Mouse (Mus musculus) liver, embryonic 12.5 days (tissue): ENCODE data around the gene Tm4sf5. TPM values are rescaled to one million over a fixed set of nuclear protein-coding genes. Genes with fewer than 3 reads are reported as not detected.
"Not testable (repeated sequence)": the region's sequence is repeated elsewhere in the genome, so short reads cannot be mapped to it uniquely, and the experiment has no call there.

Experiments used
- ATAC-seq: fragments of 200-750 bp; cut with Nextera tagmentation; 2 replicates; pipeline ENCODE4 v1.8.0; 2017; ENCODE audit warnings: moderate number of reproducible peaks, mild to moderate bottlenecking, moderate library complexity
- H3K27ac ChIP-seq: fragments of 300-500 bp; sonication (generic); 2 replicates; pipeline ENCODE4 v1.5.1; 2016; ENCODE audit warnings: mild to moderate bottlenecking
- H3K27me3 ChIP-seq: fragments of 300-500 bp; sonication (generic); replicated peaks from 2 replicates; pipeline ENCODE4 v1.6.1; 2016; ENCODE audit warnings: mild to moderate bottlenecking, moderate library complexity
- H3K36me3 ChIP-seq: fragments of 300-500 bp; sonication (generic); 2 replicates; pipeline ENCODE4 v1.6.1; 2016; ENCODE audit warnings: mild to moderate bottlenecking, moderate library complexity
- H3K4me1 ChIP-seq: fragments of 300-500 bp; sonication (generic); 2 replicates; pipeline ENCODE4 v1.6.1; 2016
- H3K4me2 ChIP-seq: fragments of 300-500 bp; sonication (generic); 2 replicates; pipeline ENCODE4 v1.6.1; 2016; ENCODE audit warnings: mild to moderate bottlenecking, moderate library complexity
- H3K4me3 ChIP-seq: fragments of 300-500 bp; sonication (generic); 2 replicates; pipeline ENCODE4 v1.5.1; 2016; ENCODE audit warnings: mild to moderate bottlenecking, moderate library complexity
- H3K9ac ChIP-seq: fragments of 300-500 bp; sonication (generic); 2 replicates; pipeline ENCODE4 v1.6.1; 2016; ENCODE audit warnings: mild to moderate bottlenecking, moderate library complexity
- H3K9me3 ChIP-seq: fragments of 300-500 bp; sonication (generic); replicated peaks from 2 replicates; pipeline ENCODE4 v1.6.1; 2016; ENCODE audit warnings: mild to moderate bottlenecking, moderate library complexity
- WGBS: fragments of 180-500 bp; shearing (Covaris S2); methylation state at CpG from one replicate; pipeline ENCODE4 v1.1.7; 2016; ENCODE audit not compliant: insufficient replicate concordance; 5-methylcytosine and 5-hydroxymethylcytosine counted together
- polyA plus RNA-seq: library from polyadenylated mRNA; unstranded; fragments of >200 nt; fragmentation: Nextera tagmentation; extraction: Ambion mirVana; gene quantifications from 2 replicates; pipeline ENCODE4 v1.2.1, GENCODE M21; 2016

Tm4sf5 gene
- polyA plus RNA-seq, 1 experiment from 2014 or later = 2.9 TPM

DNA sequence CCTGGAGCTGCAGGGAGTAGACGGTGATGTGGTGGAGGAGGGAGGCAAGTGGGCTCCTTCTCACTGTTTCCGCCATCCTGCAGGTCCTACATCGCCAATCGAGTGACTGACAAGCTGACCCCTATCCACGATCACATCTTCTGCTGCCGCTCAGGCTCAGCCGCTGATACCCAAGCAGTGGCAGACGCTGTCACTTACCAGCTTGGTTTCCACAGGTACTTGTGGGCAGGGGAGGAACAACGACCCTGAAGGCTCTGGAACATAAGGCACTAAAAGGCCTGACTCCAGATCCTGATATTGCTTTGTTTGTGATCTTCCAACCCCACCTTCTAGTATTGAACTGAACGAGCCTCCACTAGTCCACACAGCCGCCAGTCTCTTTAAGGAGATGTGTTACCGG lies 21.2 kb downstream of the Tm4sf5 start:
- Histone ChIP-seq H3K9ac (peak overlapping the region; percentile 86), H3K9me3 (no peaks in the 10 kb centered on the region), H3K4me3 (peak overlapping the region; percentile 86), H3K27ac (no peak overlapping the region), H3K36me3 (peaks cover 32% of the 10 kb centered on the region), H3K4me2 (peak overlapping the region; percentile 75), H3K4me1 (peaks cover 23% of the 10 kb centered on the region), H3K27me3 (peaks cover 5% of the 10 kb centered on the region; the same call in 1 of the 2 replicates)
- no peak for ATAC-seq
- 75% methylated on average over 12 of the region's 12 CpGs for WGBS

DNA sequence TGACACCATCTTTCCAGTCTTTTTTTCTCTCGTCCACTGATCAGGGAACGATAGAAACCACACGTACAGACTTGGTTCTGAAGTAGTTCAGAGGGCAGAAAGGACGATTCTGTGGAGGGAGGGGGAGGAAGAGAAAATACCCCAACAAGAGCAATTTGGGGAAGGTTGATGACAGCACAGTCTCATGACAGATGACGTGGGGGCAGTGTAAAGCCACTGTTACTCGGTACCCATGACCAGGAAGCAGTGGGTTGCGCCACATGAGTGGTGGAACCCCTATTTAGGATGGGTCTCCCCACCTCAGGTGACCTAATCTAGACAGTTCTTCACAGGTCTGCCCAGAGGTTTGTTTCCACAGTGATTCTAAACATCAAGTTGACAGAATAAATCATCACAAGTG lies 23.6 kb downstream of the Tm4sf5 start:
- no peak for ATAC-seq
- no peak overlapping the region for H3K27ac ChIP-seq
- H3K27me3 ChIP-seq = no peaks in the 10 kb centered on the region
- no peak overlapping the region for H3K9ac ChIP-seq
- WGBS = 73% methylated on average over 7 of the region's 7 CpGs
- H3K4me2 ChIP-seq = no peak overlapping the region
- H3K4me1 ChIP-seq = peaks cover 23% of the 10 kb centered on the region
- H3K9me3 ChIP-seq = no peaks in the 10 kb centered on the region
- H3K36me3 ChIP-seq = peaks cover 32% of the 10 kb centered on the region
- no peak overlapping the region for H3K4me3 ChIP-seq

DNA sequence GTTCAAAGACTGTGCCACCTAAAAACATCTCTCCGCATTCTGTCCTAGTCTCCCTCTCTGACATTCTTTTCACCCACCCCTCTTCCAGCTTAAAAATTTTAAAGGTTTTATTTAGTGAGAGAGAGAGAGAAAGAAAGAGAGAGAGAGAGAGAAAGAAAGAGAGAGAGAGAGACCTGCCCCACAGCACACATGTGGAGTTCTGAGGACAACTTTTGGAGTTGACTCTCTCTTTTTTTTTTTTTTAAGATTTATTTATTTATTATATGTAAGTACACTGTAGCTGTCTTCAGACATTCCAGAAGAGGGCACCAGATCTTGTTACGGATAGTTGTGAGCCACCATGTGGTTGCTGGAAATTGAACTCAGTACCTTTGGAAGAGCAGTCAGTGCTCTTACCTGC lies 26.0 kb downstream of the Tm4sf5 start:
- Histone ChIP-seq H3K36me3 (peaks cover 32% of the 10 kb centered on the region), H3K4me1 (peaks cover 12% of the 10 kb centered on the region)
- not testable (repeated sequence) for H3K9ac ChIP-seq, H3K27me3 ChIP-seq, H3K27ac ChIP-seq, H3K9me3 ChIP-seq, ATAC-seq, H3K4me3 ChIP-seq, H3K4me2 ChIP-seq
- WGBS = 66% methylated on average over 2 of the region's 2 CpGs

DNA sequence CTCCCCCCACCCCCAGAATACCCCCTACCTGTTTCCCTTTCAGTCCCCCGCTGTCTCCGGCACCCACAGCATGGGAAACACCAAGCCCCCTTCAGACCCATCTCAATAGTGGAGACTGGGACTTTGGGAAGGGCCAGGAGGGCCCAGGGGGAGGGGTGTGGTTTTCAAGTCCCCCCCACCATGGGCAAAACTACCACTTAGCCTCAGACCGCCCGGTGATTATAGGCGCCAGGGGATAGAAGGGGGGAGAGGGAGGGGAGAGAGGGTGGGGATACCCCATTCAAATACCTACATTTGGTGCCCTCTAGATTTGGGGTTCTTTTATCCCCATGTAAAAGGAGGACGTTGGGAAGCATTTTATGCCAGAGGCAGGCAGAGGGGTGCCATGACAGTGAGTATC lies 27.8 kb downstream of the Tm4sf5 start, which contains the start of gene Gm40193:
Gm40193 (minus strand) TSS at position 101 of the 400 bp plus-strand sequence.
- no peak within 1 kb of the TSS for H3K27ac ChIP-seq
- H3K4me2 ChIP-seq = no peak within 1 kb of the TSS
- no peak within 1 kb of the TSS for H3K4me3 ChIP-seq
- 78% methylated on average over 6 of the region's 6 CpGs for WGBS
- H3K36me3 ChIP-seq = peaks cover 14% of the 10 kb centered on the region
- H3K27me3 ChIP-seq = no peaks in the 10 kb centered on the region
- no peak within 1 kb of the TSS for H3K9ac ChIP-seq
- no peak for ATAC-seq
- no peaks in the 10 kb centered on the region for H3K9me3 ChIP-seq
- H3K4me1 ChIP-seq = no peaks in the 10 kb centered on the region

DNA sequence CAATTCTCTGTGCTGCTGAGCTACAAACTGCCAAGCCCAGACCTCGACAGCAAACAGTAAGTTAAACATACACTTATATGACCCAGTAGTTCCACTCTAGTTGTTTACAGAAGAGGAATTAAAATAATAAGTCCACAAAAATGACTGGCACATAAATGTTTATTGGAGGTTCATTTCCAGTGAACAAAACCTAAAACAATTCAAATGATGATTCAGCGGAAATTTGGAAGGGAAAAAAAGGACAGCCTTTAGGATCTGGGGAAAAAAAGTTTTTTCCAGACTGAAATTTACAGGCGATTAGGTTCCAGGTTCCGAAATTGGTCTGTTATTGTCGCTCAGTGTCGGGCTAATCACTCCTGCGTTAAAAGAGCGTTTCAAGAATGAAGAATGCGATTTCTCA lies 34.4 kb downstream of the Tm4sf5 start:
- no peak for ATAC-seq
- peaks cover 10% of the 10 kb centered on the region for H3K4me1 ChIP-seq
- H3K36me3 ChIP-seq = no peaks in the 10 kb centered on the region
- H3K4me2 ChIP-seq = peak overlapping the region; percentile 81
- WGBS = 22% methylated on average over 9 of the region's 9 CpGs
- H3K4me3 ChIP-seq = peak overlapping the region; percentile 62
- H3K9ac ChIP-seq = peak overlapping the region; percentile 58; the same call in 1 of the 2 replicates
- no peak overlapping the region for H3K27ac ChIP-seq
- H3K9me3 ChIP-seq = no peaks in the 10 kb centered on the region
- peaks cover 54% of the 10 kb centered on the region for H3K27me3 ChIP-seq

DNA sequence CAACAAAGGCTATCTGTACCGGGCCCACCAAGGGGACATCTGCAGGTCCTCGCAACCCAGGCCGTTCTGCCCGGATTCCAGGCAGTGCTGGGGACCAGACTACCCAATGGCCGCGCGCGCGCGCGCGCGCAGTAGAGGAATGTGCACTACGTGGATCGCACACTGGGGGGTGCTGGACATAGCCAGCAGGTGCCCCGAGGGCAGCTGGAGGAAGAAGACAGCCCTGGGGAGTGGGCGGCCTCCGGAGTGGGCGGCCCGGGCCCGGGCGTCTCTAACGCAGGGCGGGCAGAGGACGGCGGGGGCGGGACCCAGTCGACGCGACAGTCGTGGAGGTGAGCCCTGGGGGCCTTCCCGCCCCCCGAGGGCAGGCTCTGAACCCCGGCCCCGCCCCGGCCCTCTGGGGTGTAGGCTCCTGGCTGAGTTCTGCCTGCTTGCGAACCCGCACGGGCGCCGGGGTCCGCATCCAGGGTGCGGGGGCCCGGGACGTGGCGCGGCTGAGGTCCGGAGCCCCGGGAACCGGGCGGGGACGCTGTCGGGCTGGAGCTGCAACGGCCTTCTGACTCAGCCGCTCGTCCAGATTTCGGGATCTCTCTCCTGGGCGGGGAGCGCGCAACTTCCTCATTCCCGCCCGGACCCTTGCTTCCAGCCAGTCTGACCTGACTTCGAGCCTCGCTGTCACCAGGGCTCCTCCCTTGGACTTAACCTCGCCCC lies 35.0 kb downstream of the Tm4sf5 start, which contains the start of gene Pld2:
Pld2 (plus strand) TSS at position 188 of the 711 bp plus-strand sequence.
- Histone ChIP-seq H3K9me3 (no peaks in the 10 kb centered on the region), H3K36me3 (no peaks in the 10 kb centered on the region), H3K9ac (peak within 1 kb of the TSS; percentile 58), H3K4me1 (peaks cover 10% of the 10 kb centered on the region), H3K27me3 (peaks cover 54% of the 10 kb centered on the region), H3K4me3 (peak within 1 kb of the TSS; percentile 62), H3K27ac (no peak within 1 kb of the TSS), H3K4me2 (peak within 1 kb of the TSS; percentile 81)
- peak; percentile 89 for ATAC-seq
- WGBS = under 1% methylated on average over 65 of the region's 65 CpGs

DNA sequence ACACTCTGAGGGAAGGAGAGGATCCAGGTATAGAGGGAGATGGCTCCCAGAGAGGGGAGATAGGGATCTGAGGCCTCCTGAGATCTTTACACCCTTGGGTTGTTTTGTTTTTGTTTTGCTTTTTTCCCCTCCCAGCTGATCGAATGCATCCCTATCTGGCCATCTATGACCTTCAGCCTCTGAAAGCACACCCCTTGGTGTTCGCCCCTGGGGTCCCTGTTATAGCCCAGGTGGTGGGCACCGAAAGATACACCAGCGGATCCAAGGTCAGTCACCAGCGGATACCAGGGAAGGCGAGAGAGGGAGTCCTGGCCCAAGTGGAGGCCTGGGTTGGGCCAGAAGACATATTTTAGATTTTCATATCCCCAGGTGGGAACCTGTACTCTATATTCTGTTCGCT lies 35.9 kb downstream of the Tm4sf5 start:
- ATAC-seq = no peak
- peak overlapping the region; percentile 58; the same call in 1 of the 2 replicates for H3K9ac ChIP-seq
- peaks cover 54% of the 10 kb centered on the region for H3K27me3 ChIP-seq
- WGBS = 71% methylated on average over 7 of the region's 7 CpGs
- peak overlapping the region; percentile 81 for H3K4me2 ChIP-seq
- H3K27ac ChIP-seq = no peak overlapping the region
- peak overlapping the region; percentile 62; the same call in 1 of the 2 replicates for H3K4me3 ChIP-seq
- no peaks in the 10 kb centered on the region for H3K36me3 ChIP-seq
- peaks cover 10% of the 10 kb centered on the region for H3K4me1 ChIP-seq
- no peaks in the 10 kb centered on the region for H3K9me3 ChIP-seq

DNA sequence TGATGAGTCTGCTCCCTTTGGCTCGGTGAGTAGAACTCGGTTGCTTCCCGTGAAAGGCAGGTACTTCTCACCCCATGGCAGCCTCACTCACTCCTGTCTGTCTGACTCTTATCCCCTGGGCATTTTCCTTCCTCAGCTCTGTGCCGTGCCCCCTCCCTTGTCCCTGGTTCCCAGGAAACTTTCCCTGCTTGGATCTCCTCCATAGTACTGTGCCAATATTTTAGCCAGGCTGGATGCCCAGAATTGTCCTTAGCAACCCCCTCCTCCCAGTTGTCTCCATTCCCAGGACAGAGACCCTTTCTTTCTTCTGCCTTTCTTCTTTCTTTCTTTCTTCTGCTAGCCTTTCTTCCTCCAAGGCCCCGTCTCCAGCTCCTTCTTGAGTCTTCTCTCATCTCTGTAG lies 36.4 kb downstream of the Tm4sf5 start:
- ATAC-seq = no peak
- 62% methylated on average over 5 of the region's 5 CpGs for WGBS
- no peak overlapping the region for H3K4me3 ChIP-seq
- H3K9me3 ChIP-seq = no peaks in the 10 kb centered on the region
- H3K4me2 ChIP-seq = no peak overlapping the region
- peaks cover 54% of the 10 kb centered on the region for H3K27me3 ChIP-seq
- H3K27ac ChIP-seq = no peak overlapping the region
- peaks cover 10% of the 10 kb centered on the region for H3K4me1 ChIP-seq
- H3K9ac ChIP-seq = no peak overlapping the region
- no peaks in the 10 kb centered on the region for H3K36me3 ChIP-seq

DNA sequence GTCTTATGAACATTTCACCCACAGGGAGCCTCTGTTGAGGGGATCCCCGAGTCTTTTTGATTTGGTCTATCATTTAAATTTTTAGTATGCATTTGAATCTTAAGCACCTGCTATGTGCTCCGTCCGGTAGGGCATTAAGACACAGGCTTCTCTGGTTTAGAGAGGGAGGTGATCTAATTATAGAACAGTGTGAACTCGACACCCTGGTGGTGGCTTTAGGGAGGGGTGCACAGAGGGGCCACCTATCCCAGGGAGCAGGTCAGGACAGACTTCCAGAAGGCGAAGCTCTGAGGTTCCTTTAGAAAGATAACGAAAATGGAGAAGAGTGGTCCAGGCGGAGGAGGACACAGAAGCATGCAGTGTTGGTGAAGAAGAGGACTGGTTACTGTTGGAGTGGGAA lies 39.5 kb downstream of the Tm4sf5 start:
- Histone ChIP-seq H3K9ac (no peak overlapping the region), H3K36me3 (no peaks in the 10 kb centered on the region), H3K4me1 (peaks cover 10% of the 10 kb centered on the region), H3K27me3 (peaks cover 50% of the 10 kb centered on the region), H3K4me2 (no peak overlapping the region), H3K27ac (no peak overlapping the region), H3K4me3 (no peak overlapping the region), H3K9me3 (no peaks in the 10 kb centered on the region)
- WGBS = 37% methylated on average over 7 of the region's 7 CpGs
- ATAC-seq = no peak

DNA sequence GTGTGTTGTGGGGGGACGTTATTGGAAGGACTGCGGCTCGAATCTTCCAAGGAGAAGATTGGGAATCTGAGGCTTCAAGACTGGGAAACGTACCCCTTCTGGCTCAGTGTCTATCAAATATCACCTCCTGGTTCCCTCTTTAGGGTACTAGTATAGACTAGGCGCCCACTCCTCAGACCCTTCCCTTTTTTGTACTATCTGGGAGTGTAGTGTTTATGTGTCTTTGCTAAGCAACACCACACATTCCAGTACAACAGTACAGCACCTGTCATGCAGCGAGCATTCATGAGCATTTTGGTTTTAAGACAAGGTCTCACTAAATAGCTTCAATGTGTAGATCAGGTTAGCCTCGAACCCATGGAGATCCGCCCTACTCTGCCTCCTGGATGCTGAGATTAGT lies 46.5 kb downstream of the Tm4sf5 start:
- 60% methylated on average over 8 of the region's 8 CpGs for WGBS
- Histone ChIP-seq H3K27me3 (peaks cover 46% of the 10 kb centered on the region), H3K4me3 (no peak overlapping the region), H3K27ac (no peak overlapping the region), H3K4me2 (no peak overlapping the region), H3K36me3 (no peaks in the 10 kb centered on the region), H3K4me1 (no peaks in the 10 kb centered on the region), H3K9ac (no peak overlapping the region), H3K9me3 (no peaks in the 10 kb centered on the region)
- no peak for ATAC-seq

DNA sequence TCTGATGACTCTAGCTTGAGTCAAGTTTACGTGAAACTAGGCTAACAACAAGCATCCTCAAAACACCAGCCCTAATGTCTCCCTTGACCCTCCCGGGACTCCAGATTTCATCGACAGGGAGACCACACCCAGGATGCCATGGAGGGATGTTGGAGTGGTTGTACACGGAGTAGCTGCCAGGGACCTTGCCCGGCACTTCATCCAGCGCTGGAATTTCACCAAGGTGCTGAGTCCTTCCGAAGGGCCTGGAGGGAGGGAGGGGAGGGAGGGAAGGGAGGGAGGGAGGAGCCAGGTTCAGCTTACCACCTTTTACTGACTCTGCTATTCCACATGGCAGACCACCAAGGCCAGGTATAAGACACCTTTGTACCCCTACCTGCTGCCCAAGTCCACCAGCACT lies 48.9 kb downstream of the Tm4sf5 start:
- Histone ChIP-seq H3K9ac (no peak overlapping the region), H3K4me3 (no peak overlapping the region), H3K27me3 (peaks cover 42% of the 10 kb centered on the region), H3K9me3 (no peaks in the 10 kb centered on the region), H3K36me3 (no peaks in the 10 kb centered on the region), H3K4me1 (no peaks in the 10 kb centered on the region), H3K4me2 (no peak overlapping the region), H3K27ac (no peak overlapping the region)
- no peak for ATAC-seq
- 31% methylated on average over 7 of the region's 7 CpGs for WGBS

DNA sequence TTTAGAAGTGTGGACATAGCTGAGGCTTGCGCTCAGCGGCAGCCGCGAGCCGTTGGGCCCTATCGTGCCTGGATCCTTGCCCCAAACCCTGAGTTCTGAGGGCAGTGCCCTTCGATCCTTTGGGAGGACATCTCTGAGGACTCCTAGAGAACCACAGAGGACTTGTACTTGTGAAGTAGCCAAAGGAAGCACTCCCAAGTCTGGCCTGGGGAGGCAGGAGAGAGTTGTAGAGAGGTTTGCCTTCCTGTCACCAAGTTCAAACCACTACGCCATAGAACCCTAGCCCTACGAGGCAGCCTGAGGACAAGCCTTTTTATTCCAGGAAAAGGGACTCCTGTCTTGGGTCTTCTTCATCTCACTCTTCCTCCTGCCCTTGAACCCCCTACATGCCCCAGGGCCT lies 52.5 kb downstream of the Tm4sf5 start:
- 72% methylated on average over 9 of the region's 9 CpGs for WGBS
- no peak overlapping the region for H3K4me3 ChIP-seq

More for the DNA sequence above, 52.5 kb downstream of the Tm4sf5 start:
- no peaks in the 10 kb centered on the region for H3K9me3 ChIP-seq
- no peak overlapping the region for H3K4me2 ChIP-seq
- H3K36me3 ChIP-seq = no peaks in the 10 kb centered on the region
- H3K27ac ChIP-seq = no peak overlapping the region
- H3K9ac ChIP-seq = no peak overlapping the region
- no peak for ATAC-seq
- H3K27me3 ChIP-seq = peaks cover 32% of the 10 kb centered on the region
- H3K4me1 ChIP-seq = peaks cover 12% of the 10 kb centered on the region
